In the genomic region with DNA sequence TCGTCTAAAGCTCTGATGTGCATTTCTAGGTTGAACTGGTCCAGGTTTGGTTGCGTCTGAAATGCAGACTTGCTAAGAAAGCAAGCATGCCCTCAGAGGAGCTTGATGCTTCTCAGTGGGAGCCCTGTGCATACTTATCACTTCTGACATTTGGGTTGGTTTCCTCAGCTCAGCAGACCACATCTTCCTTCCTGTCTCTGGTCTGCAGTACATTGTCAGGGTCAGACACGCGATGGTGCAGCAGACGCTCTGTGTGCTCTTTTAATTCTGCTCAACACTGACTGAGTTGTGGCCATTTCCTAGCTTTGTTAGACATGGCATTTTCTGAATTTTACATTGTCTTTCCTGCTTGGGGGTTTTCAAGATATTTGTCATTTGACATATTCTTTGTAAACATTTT, we compare ENCODE assay signal across 12 mouse cellular contexts.
DNase-seq lines count a peak whose midpoint lies in the region; ATAC-seq and TF ChIP-seq lines count a peak whose summit lies in the region.
"Had no signal": no experiment of that assay in that cellular context is flagged by ENCODE, and none has a peak within 500 bp of the region (broad histone marks: within the 10 kb centered on the region; RNA-seq: fewer than 3 reads in every experiment).

No protein-coding gene starts in this region.

- DNase-seq in lung, embryonic 14.5 days, result peak; percentile 8
- no peak for DNase-seq in lung, adult 2 months
- peak; percentile 62 for DNase-seq in thymus, postnatal 25 days
- no peak for DNase-seq in urinary bladder, postnatal 25 days (ENCODE audit: low spot score)
- DNase-seq in gastrocnemius, postnatal 14 days, result no peak
- DNase-seq: cerebellum, postnatal 14 days; kidney, adult 18-20 months; right cerebral cortex, adult 18-20 months had no signal

- H3K27ac ChIP-seq in lung, embryonic 14.5 days (ENCODE audit: low read depth), result no peak overlapping the region
- H3K27ac ChIP-seq in macrophage, result peak overlapping the region; percentile 80
- no peak overlapping the region for H3K27ac ChIP-seq in intestine, postnatal 0 days (ENCODE audit: low read depth, low read length)

- intact Hi-C loops in gastrocnemius, postnatal 14 days (cut with DNase I; ENCODE audit: low total_unique reads), result no loop called here

- no peak overlapping the region for H3K4me3 ChIP-seq in lung, embryonic 14.5 days (ENCODE audit: low read depth, low read length)
- no peak overlapping the region for H3K4me3 ChIP-seq in lung, adult 2 months (replicated peaks; ENCODE audit: extremely low read depth, low read depth, low read length)
- H3K4me3 ChIP-seq in macrophage (ENCODE audit: inconsistent target), result peak overlapping the region; percentile 16
- no peak overlapping the region for H3K4me3 ChIP-seq in intestine, postnatal 0 days (ENCODE audit: low read depth, low read length)

- no peaks in the 10 kb centered on the region for H3K9me3 ChIP-seq in lung, embryonic 14.5 days (ENCODE audit: low read depth, low read length)
- H3K9me3 ChIP-seq in intestine, postnatal 0 days (ENCODE audit: control insufficient read depth), result no peaks in the 10 kb centered on the region

- no peaks in the 10 kb centered on the region for H3K36me3 ChIP-seq in lung, embryonic 14.5 days (ENCODE audit: insufficient read depth)
- no peaks in the 10 kb centered on the region for H3K36me3 ChIP-seq in macrophage (ENCODE audit: inconsistent target)
- H3K36me3 ChIP-seq in intestine, postnatal 0 days (ENCODE audit: control insufficient read depth, insufficient read depth), result no peaks in the 10 kb centered on the region

- H3K27me3 ChIP-seq in lung, embryonic 14.5 days (ENCODE audit: insufficient read depth, low read length), result no peaks in the 10 kb centered on the region
- H3K27me3 ChIP-seq in intestine, postnatal 0 days (replicated peaks; ENCODE audit: control insufficient read depth, insufficient read depth, low read length), result no peaks in the 10 kb centered on the region

- H3K79me2 ChIP-seq in macrophage (ENCODE audit: inconsistent target), result no peaks in the 10 kb centered on the region

- no peak for TF ChIP-seq CTCF in lung, embryonic 14.5 days (IDR thresholded peaks at IDR 0.05; ENCODE audit: low read depth)
- TF ChIP-seq CTCF in lung, adult 2 months (IDR thresholded peaks at IDR 0.05; ENCODE audit: insufficient read depth, low read length), result no peak
- no peak for TF ChIP-seq CTCF in intestine, postnatal 0 days (IDR thresholded peaks at IDR 0.05; ENCODE audit: low read depth)

- no peak overlapping the region for H3K9ac ChIP-seq in lung, embryonic 14.5 days
- H3K9ac ChIP-seq in intestine, postnatal 0 days (ENCODE audit: low read depth, low read length), result no peak overlapping the region

- 50% methylated on average over 5 of the region's 5 CpGs for WGBS in lung, embryonic 14.5 days
- 33% methylated on average over 5 of the region's 5 CpGs for WGBS in lung, adult 2 months
- WGBS in macrophage (ENCODE audit: missing documents), result 0% methylated on average over 5 of the region's 5 CpGs
- WGBS in intestine, postnatal 0 days, result 57% methylated on average over 5 of the region's 5 CpGs

- no peaks in the 10 kb centered on the region for H3K4me1 ChIP-seq in lung, embryonic 14.5 days (ENCODE audit: insufficient read depth)
- H3K4me1 ChIP-seq in lung, adult 2 months (ENCODE audit: control insufficient read depth, insufficient read depth, low read length), result no peaks in the 10 kb centered on the region
- no peaks in the 10 kb centered on the region for H3K4me1 ChIP-seq in intestine, postnatal 0 days (replicated peaks; ENCODE audit: control insufficient read depth, insufficient read depth, low read length)

- no peak overlapping the region for H3K4me2 ChIP-seq in lung, embryonic 14.5 days
- H3K4me2 ChIP-seq in intestine, postnatal 0 days (replicated peaks; ENCODE audit: low read depth), result no peak overlapping the region
- H3K4me2 ChIP-seq: midbrain, embryonic 11.5 days had no signal

- no peak for TF ChIP-seq POLR2A in lung, adult 2 months (IDR thresholded peaks at IDR 0.05; ENCODE audit: borderline replicate concordance, extremely low read depth, low read depth, low read length)

- ATAC-seq in lung, embryonic 14.5 days (ENCODE audit: insufficient read depth), result no peak
- peak; percentile 98 for ATAC-seq in common myeloid progenitor, adult 5-6 weeks (replicated peaks; ENCODE audit: low read depth, poor library complexity, severe bottlenecking)
- no peak for ATAC-seq in intestine, postnatal 0 days

Comparison
In these comparisons a context has a peak if more than half of its experiments do, and no peak if none do; other contexts are left out.
1. DNase-seq: peak in lung, embryonic 14.5 days (single experiment) and thymus, postnatal 25 days (single experiment); none in lung, adult 2 months (single experiment), urinary bladder, postnatal 25 days (single experiment) and gastrocnemius, postnatal 14 days (single experiment).